ENCODE assay signal across 15 mouse cellular contexts in genomic region chr3:149379866-149380472, GRCm38 (mm10).
DNase-seq lines count a peak whose midpoint lies in the region; ATAC-seq and TF ChIP-seq lines count a peak whose summit lies in the region.
"Had no signal": no experiment of that assay in that cellular context is flagged by ENCODE, and none has a peak within 500 bp of the region (broad histone marks: within the 10 kb centered on the region; RNA-seq: fewer than 3 reads in every experiment).

No protein-coding gene starts in this region.

- H3K4me1 ChIP-seq in forebrain, postnatal 0 days (ENCODE audit: insufficient read depth) = no peaks in the 10 kb centered on the region
- H3K4me1 ChIP-seq in forebrain, embryonic 16.5 days (replicated peaks; ENCODE audit: control insufficient read depth, insufficient read depth, low read length) = peaks cover 9% of the 10 kb centered on the region
- H3K4me1 ChIP-seq in lung, adult 2 months (ENCODE audit: control insufficient read depth, insufficient read depth, low read length) = peaks cover 9% of the 10 kb centered on the region
- H3K4me1 ChIP-seq: limb, embryonic 12.5 days; neural tube, embryonic 12.5 days had no signal

- no peaks in the 10 kb centered on the region for H3K27me3 ChIP-seq in forebrain, postnatal 0 days (ENCODE audit: insufficient read depth, low read length)
- H3K27me3 ChIP-seq in forebrain, embryonic 16.5 days (replicated peaks; ENCODE audit: control insufficient read depth, insufficient read depth, low read length) = no peaks in the 10 kb centered on the region
- H3K27me3 ChIP-seq: limb, embryonic 12.5 days; neural tube, embryonic 12.5 days had no signal

- 59% methylated on average over 15 of the region's 15 CpGs for WGBS in forebrain, postnatal 0 days
- WGBS in forebrain, embryonic 16.5 days = 60% methylated on average over 15 of the region's 15 CpGs
- 49% methylated on average over 15 of the region's 15 CpGs for WGBS in lung, adult 2 months

- no peak for TF ChIP-seq CTCF in forebrain, postnatal 0 days (IDR thresholded peaks at IDR 0.05; ENCODE audit: low read depth)
- TF ChIP-seq CTCF in lung, adult 2 months (IDR thresholded peaks at IDR 0.05; ENCODE audit: insufficient read depth, low read length) = no peak

- no peak overlapping the region for H3K27ac ChIP-seq in forebrain, postnatal 0 days (ENCODE audit: low read depth, low read length)
- H3K27ac ChIP-seq in forebrain, embryonic 16.5 days (ENCODE audit: low read length) = no peak overlapping the region
- H3K27ac ChIP-seq: limb, embryonic 12.5 days; neural tube, embryonic 12.5 days had no signal

- no peak overlapping the region for H3K9ac ChIP-seq in forebrain, postnatal 0 days
- no peak overlapping the region for H3K9ac ChIP-seq in forebrain, embryonic 16.5 days (replicated peaks; ENCODE audit: low read depth, low read length)
- H3K9ac ChIP-seq: limb, embryonic 12.5 days; neural tube, embryonic 12.5 days had no signal

- H3K36me3 ChIP-seq in forebrain, postnatal 0 days (ENCODE audit: insufficient read depth) = no peaks in the 10 kb centered on the region
- H3K36me3 ChIP-seq in forebrain, embryonic 16.5 days (ENCODE audit: control insufficient read depth, insufficient read depth) = no peaks in the 10 kb centered on the region
- H3K36me3 ChIP-seq: G1E; limb, embryonic 12.5 days; neural tube, embryonic 12.5 days had no signal

- H3K4me2 ChIP-seq in forebrain, postnatal 0 days (ENCODE audit: low read depth) = 0 out of 2 replicates have a peak overlapping the region, but pooled peaks have one; percentile 15
- no peak overlapping the region for H3K4me2 ChIP-seq in forebrain, embryonic 16.5 days (ENCODE audit: low read length)
- H3K4me2 ChIP-seq: limb, embryonic 12.5 days; midbrain, embryonic 11.5 days; neural tube, embryonic 12.5 days had no signal

- H3K9me3 ChIP-seq in forebrain, postnatal 0 days (ENCODE audit: low read length) = no peaks in the 10 kb centered on the region
- H3K9me3 ChIP-seq in forebrain, embryonic 16.5 days (ENCODE audit: control insufficient read depth, low read length) = no peaks in the 10 kb centered on the region
- H3K9me3 ChIP-seq: limb, embryonic 12.5 days; neural tube, embryonic 12.5 days had no signal

- ATAC-seq in forebrain, postnatal 0 days = peak; percentile 32; the same call in 1 of the 2 replicates
- no peak for ATAC-seq in forebrain, embryonic 16.5 days
- peak; percentile 98 for ATAC-seq in granulocyte monocyte progenitor cell, adult 5-6 weeks (replicated peaks; ENCODE audit: poor library complexity, severe bottlenecking)
- ATAC-seq in monocyte, adult 5-6 weeks (replicated peaks; ENCODE audit: insufficient number of reproducible peaks, low FRiP score, low TSS enrichment, poor library complexity, severe bottlenecking) = peak; percentile 82

- DNase-seq in forebrain, postnatal 0 days = no peak
- DNase-seq in lung, adult 2 months = no peak
- no peak for DNase-seq in lung, postnatal 25 days (ENCODE audit: low spot score)
- DNase-seq in Muller cell, postnatal 12 days (ENCODE audit: inconsistent ontology term) = no peak
- no peak for DNase-seq in urinary bladder, postnatal 25 days (ENCODE audit: low spot score)
- DNase-seq: adrenal gland, postnatal 25 days; cerebellum, adult 8-10 months; kidney, adult 18-20 months had no signal

- no peak for TF ChIP-seq POLR2A in lung, adult 2 months (IDR thresholded peaks at IDR 0.05; ENCODE audit: borderline replicate concordance, extremely low read depth, low read depth, low read length)

- H3K4me3 ChIP-seq in forebrain, postnatal 0 days (ENCODE audit: low read depth, low read length) = no peak overlapping the region
- no peak overlapping the region for H3K4me3 ChIP-seq in forebrain, embryonic 16.5 days (replicated peaks; ENCODE audit: low read length)
- H3K4me3 ChIP-seq in lung, adult 2 months (replicated peaks; ENCODE audit: extremely low read depth, low read depth, low read length) = peak overlapping the region; percentile 1
- H3K4me3 ChIP-seq: limb, embryonic 12.5 days; neural tube, embryonic 12.5 days had no signal
